In the genomic region with DNA sequence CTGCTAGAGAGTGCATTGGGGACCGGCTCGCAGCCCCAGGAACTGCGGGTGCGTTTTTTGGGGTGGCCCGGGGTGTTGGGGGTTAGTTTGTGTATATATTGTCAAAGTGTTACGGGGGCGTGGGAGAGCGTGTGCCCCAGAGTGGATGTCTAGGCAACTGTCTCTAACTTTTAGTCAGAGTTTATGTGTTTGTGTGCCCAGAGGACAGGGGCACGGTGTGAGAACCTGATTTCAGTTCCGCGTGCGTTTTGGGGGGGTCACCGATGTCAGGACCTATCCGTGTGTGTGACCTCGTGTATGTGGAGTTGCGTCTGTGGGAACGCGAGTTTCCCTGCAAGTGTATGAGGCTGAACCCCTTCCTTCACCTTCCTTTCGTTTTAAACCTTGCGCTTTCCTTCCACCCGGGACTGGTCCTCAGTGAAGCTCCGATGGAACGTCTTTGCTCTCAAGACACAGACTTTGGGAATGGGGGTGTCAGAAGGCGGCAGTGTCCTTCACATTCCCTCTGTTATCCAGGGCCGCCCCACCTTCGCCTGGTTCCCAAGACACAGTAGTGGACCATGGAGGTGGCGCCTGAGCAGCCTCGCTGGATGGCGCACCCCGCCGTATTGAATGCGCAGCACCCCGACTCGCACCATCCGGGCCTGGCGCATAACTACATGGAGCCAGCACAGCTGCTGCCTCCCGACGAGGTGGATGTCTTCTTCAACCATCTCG, we compare ENCODE assay signal across 9 mouse cellular contexts. TPM values are rescaled to one million over a fixed set of nuclear protein-coding genes. Genes with fewer than 3 reads are reported as not detected.
DNase-seq lines count a peak whose midpoint lies in the region; ATAC-seq and TF ChIP-seq lines count a peak whose summit lies in the region.
"Had no signal": no experiment of that assay in that cellular context is flagged by ENCODE, and none has a peak within 500 bp of the region (broad histone marks: within the 10 kb centered on the region; RNA-seq: fewer than 3 reads in every experiment).

No protein-coding gene starts in this region.

- peak overlapping the region; percentile 56 for H3K4me3 ChIP-seq in lung, embryonic 16.5 days (ENCODE audit: low read length)
- peak overlapping the region; percentile 38 for H3K4me3 ChIP-seq in forebrain, embryonic 13.5 days
- peak overlapping the region; percentile 52 for H3K4me3 ChIP-seq in kidney, postnatal 0 days (replicated peaks; ENCODE audit: low read depth, low read length)
- H3K4me3 ChIP-seq in midbrain, embryonic 15.5 days, result peak overlapping the region; percentile 39

- no peaks in the 10 kb centered on the region for H3K9me3 ChIP-seq in lung, embryonic 16.5 days (ENCODE audit: control insufficient read depth, low read length)
- H3K9me3 ChIP-seq in forebrain, embryonic 13.5 days (replicated peaks), result no peaks in the 10 kb centered on the region
- H3K9me3 ChIP-seq in kidney, postnatal 0 days (replicated peaks; ENCODE audit: low read length), result no peaks in the 10 kb centered on the region
- H3K9me3 ChIP-seq in midbrain, embryonic 15.5 days, result no peaks in the 10 kb centered on the region

- peaks cover 96% of the 10 kb centered on the region for H3K27me3 ChIP-seq in lung, embryonic 16.5 days (ENCODE audit: control insufficient read depth, insufficient read depth, low read depth, low read length)
- H3K27me3 ChIP-seq in forebrain, embryonic 13.5 days, result peaks cover 97% of the 10 kb centered on the region
- H3K27me3 ChIP-seq in kidney, postnatal 0 days (ENCODE audit: insufficient read depth, low read length), result peaks cover 75% of the 10 kb centered on the region
- peaks cover 74% of the 10 kb centered on the region for H3K27me3 ChIP-seq in midbrain, embryonic 15.5 days (replicated peaks)

- H3K27ac ChIP-seq in lung, embryonic 16.5 days (ENCODE audit: low read length), result no peak overlapping the region; the same call in 1 of the 2 replicates
- no peak overlapping the region for H3K27ac ChIP-seq in forebrain, embryonic 13.5 days
- no peak overlapping the region for H3K27ac ChIP-seq in kidney, postnatal 0 days
- H3K27ac ChIP-seq in midbrain, embryonic 15.5 days, result no peak overlapping the region

- under 1% methylated on average over 39 of the region's 39 CpGs for WGBS in lung, embryonic 16.5 days
- 2% methylated on average over 39 of the region's 39 CpGs for WGBS in forebrain, embryonic 13.5 days
- 1% methylated on average over 39 of the region's 39 CpGs for WGBS in kidney, postnatal 0 days
- 1% methylated on average over 39 of the region's 39 CpGs for WGBS in midbrain, embryonic 15.5 days

- peak overlapping the region; percentile 83 for H3K4me2 ChIP-seq in lung, embryonic 16.5 days (ENCODE audit: low read depth, low read length)
- peak overlapping the region; percentile 62 for H3K4me2 ChIP-seq in forebrain, embryonic 13.5 days
- peak overlapping the region; percentile 73 for H3K4me2 ChIP-seq in kidney, postnatal 0 days (ENCODE audit: low read length)
- peak overlapping the region; percentile 55 for H3K4me2 ChIP-seq in midbrain, embryonic 15.5 days

- no peak for TF ChIP-seq CTCF in kidney, postnatal 0 days (IDR thresholded peaks at IDR 0.05; ENCODE audit: low read depth)

- peak overlapping the region; percentile 64 for H3K9ac ChIP-seq in lung, embryonic 16.5 days (ENCODE audit: low read length)
- no peak overlapping the region for H3K9ac ChIP-seq in forebrain, embryonic 13.5 days
- H3K9ac ChIP-seq in kidney, postnatal 0 days (ENCODE audit: low read depth, low read length), result peak overlapping the region; percentile 62
- H3K9ac ChIP-seq in midbrain, embryonic 15.5 days, result no peak overlapping the region

- no peaks in the 10 kb centered on the region for H3K36me3 ChIP-seq in lung, embryonic 16.5 days (ENCODE audit: control insufficient read depth, insufficient read depth, low read length)
- no peaks in the 10 kb centered on the region for H3K36me3 ChIP-seq in forebrain, embryonic 13.5 days (ENCODE audit: poor library complexity, severe bottlenecking)
- H3K36me3 ChIP-seq in kidney, postnatal 0 days (ENCODE audit: insufficient read depth, low read length), result no peaks in the 10 kb centered on the region
- H3K36me3 ChIP-seq in midbrain, embryonic 15.5 days (replicated peaks), result no peaks in the 10 kb centered on the region

- no peak for ATAC-seq in lung, embryonic 16.5 days (ENCODE audit: low read depth)
- ATAC-seq in forebrain, embryonic 13.5 days, result no peak
- no peak for ATAC-seq in kidney, postnatal 0 days (replicated peaks; ENCODE audit: low FRiP score, low read depth)
- no peak for ATAC-seq in midbrain, embryonic 15.5 days (replicated peaks)

- peaks cover 32% of the 10 kb centered on the region for H3K4me1 ChIP-seq in lung, embryonic 16.5 days (replicated peaks; ENCODE audit: control insufficient read depth, insufficient read depth, low read length)
- H3K4me1 ChIP-seq in forebrain, embryonic 13.5 days, result peaks cover 38% of the 10 kb centered on the region
- peaks cover 30% of the 10 kb centered on the region; the same call in 1 of the 2 replicates for H3K4me1 ChIP-seq in kidney, postnatal 0 days (replicated peaks; ENCODE audit: insufficient read depth, low read length)
- H3K4me1 ChIP-seq in midbrain, embryonic 15.5 days, result peaks cover 49% of the 10 kb centered on the region

- intact Hi-C loops in left cerebral cortex, postnatal 14 days (cut with DNase I), result no loop called here

- DNase-seq in lung, adult 18-20 months, result no peak
- DNase-seq in kidney, postnatal 0 days (ENCODE audit: low spot score), result no peak
- DNase-seq in layer of hippocampus, postnatal 25 days (ENCODE audit: extremely low spot score in 1 of 2, low spot score in 1 of 2), result no peak
- no peak for DNase-seq in left cerebral cortex, postnatal 14 days (ENCODE audit: low spot score in 2 of 2)
- DNase-seq in right cerebral cortex, postnatal 25 days, result no peak

RNA-seq across cellular contexts. Expression of gene Gata2, which starts 5.5 kb away (rescaled TPM):
- 23.6 and 23.9 TPM in 2 replicates for polyA plus RNA-seq in lung, embryonic 16.5 days (2015; fragmentation: Nextera tagmentation; extraction: Ambion mirVana)
- polyA plus RNA-seq in forebrain, embryonic 13.5 days (2015; fragmentation: Nextera tagmentation; extraction: Ambion mirVana), result 2.3 and 3.2 TPM in 2 replicates
- polyA plus RNA-seq in kidney, postnatal 0 days (2015; fragmentation: Nextera tagmentation; extraction: Ambion mirVana), result 56.3 and 64.3 TPM in 2 replicates
- 20.7 and 20.9 TPM in 2 replicates for polyA plus RNA-seq in midbrain, embryonic 15.5 days (2015; fragmentation: Nextera tagmentation; extraction: Ambion mirVana)
- total RNA-seq in layer of hippocampus, postnatal 25 days (2021), result 1 to 10 TPM; 4.7 to 6.2 TPM
- total RNA-seq in left cerebral cortex, postnatal 14 days (2021), result 1 to 10 TPM; 4.9 to 6.2 TPM

RNA-seq across cellular contexts. Expression of gene Dnajb8, which starts 22.9 kb away (rescaled TPM):
- polyA plus RNA-seq in lung, embryonic 16.5 days (2015; fragmentation: Nextera tagmentation; extraction: Ambion mirVana), result not detected in 2 replicates
- not detected in 2 replicates for polyA plus RNA-seq in forebrain, embryonic 13.5 days (2015; fragmentation: Nextera tagmentation; extraction: Ambion mirVana)
- not detected in 2 replicates for polyA plus RNA-seq in kidney, postnatal 0 days (2015; fragmentation: Nextera tagmentation; extraction: Ambion mirVana)
- not detected in 2 replicates for polyA plus RNA-seq in midbrain, embryonic 15.5 days (2015; fragmentation: Nextera tagmentation; extraction: Ambion mirVana)
- not detected for total RNA-seq in layer of hippocampus, postnatal 25 days (2021)
- not detected for total RNA-seq in left cerebral cortex, postnatal 14 days (2021)
- polyA plus RNA-seq: brain, embryonic 14.5 days had no signal

Comparison
In these comparisons a context has a peak if more than half of its experiments do, and no peak if none do; other contexts are left out.
1. H3K9ac ChIP-seq: peak in lung, embryonic 16.5 days (single experiment) and kidney, postnatal 0 days (single experiment); none in forebrain, embryonic 13.5 days (single experiment) and midbrain, embryonic 15.5 days (single experiment).
2. Peak in every context shown above with its lines, with median percentiles within 50 percentile points of each other: H3K4me2 ChIP-seq and H3K4me3 ChIP-seq.